ENCODE assay signal across 9 mouse cellular contexts in genomic region chr2:52378448-52378804, GRCm38 (mm10). TPM values are rescaled to one million over a fixed set of nuclear protein-coding genes. Genes with fewer than 3 reads are reported as not detected.
DNase-seq lines count a peak whose midpoint lies in the region; ATAC-seq lines count a peak whose summit lies in the region.
"Had no signal": no experiment of that assay in that cellular context is flagged by ENCODE, and none has a peak within 500 bp of the region (broad histone marks: within the 10 kb centered on the region; RNA-seq: fewer than 3 reads in every experiment).

TSS of gene Neb (minus strand) at chr2:52378474.

- peak within 1 kb of the TSS; percentile 46 for H3K4me3 ChIP-seq in brown adipose tissue, adult 24 weeks (ENCODE audit: insufficient read depth, low read depth, low read length)
- no peak within 1 kb of the TSS for H3K4me3 ChIP-seq in heart, embryonic 12.5 days
- 0 out of 2 replicates have a peak within 1 kb of the TSS, but pooled peaks have one; percentile 2 for H3K4me3 ChIP-seq in lung, embryonic 16.5 days (ENCODE audit: low read length)

- no peak within 1 kb of the TSS for H3K9ac ChIP-seq in heart, embryonic 12.5 days
- no peak within 1 kb of the TSS for H3K9ac ChIP-seq in lung, embryonic 16.5 days (ENCODE audit: low read length)

- intact Hi-C loops in left cerebral cortex, postnatal 36 days (cut with DNase I), result no loop called here

- WGBS in heart, embryonic 12.5 days, result 37% methylated on average over 7 of the region's 7 CpGs
- 47% methylated on average over 7 of the region's 7 CpGs for WGBS in lung, embryonic 16.5 days

- ATAC-seq in frontal cortex, adult (ENCODE audit: low TSS enrichment), result peak; percentile 23; the same call in 1 of the 2 replicates
- peak; percentile 73 for ATAC-seq in heart, embryonic 12.5 days (ENCODE audit: insufficient number of reproducible peaks, low FRiP score)
- peak; percentile 84 for ATAC-seq in lung, embryonic 16.5 days (ENCODE audit: low read depth)
- ATAC-seq: Patski had no signal

- H3K9me3 ChIP-seq in heart, embryonic 12.5 days (replicated peaks), result no peaks in the 10 kb centered on the region
- no peaks in the 10 kb centered on the region for H3K9me3 ChIP-seq in lung, embryonic 16.5 days (ENCODE audit: control insufficient read depth, low read length)

- H3K4me2 ChIP-seq in heart, embryonic 12.5 days, result peak within 1 kb of the TSS; percentile 29; the same call in 1 of the 2 replicates
- H3K4me2 ChIP-seq in lung, embryonic 16.5 days (ENCODE audit: low read depth, low read length), result peak within 1 kb of the TSS; percentile 29

- peaks cover 4% of the 10 kb centered on the region; the same call in 1 of the 2 replicates for H3K4me1 ChIP-seq in brown adipose tissue, adult 24 weeks (ENCODE audit: control insufficient read depth, insufficient read depth, insufficient read length, low read length)
- H3K4me1 ChIP-seq in heart, embryonic 12.5 days (replicated peaks), result no peaks in the 10 kb centered on the region; the same call in 1 of the 2 replicates
- no peaks in the 10 kb centered on the region; the same call in 1 of the 2 replicates for H3K4me1 ChIP-seq in lung, embryonic 16.5 days (replicated peaks; ENCODE audit: control insufficient read depth, insufficient read depth, low read length)

- no peak within 1 kb of the TSS for H3K27ac ChIP-seq in brown adipose tissue, adult 24 weeks (replicated peaks; ENCODE audit: low read depth, low read length)
- H3K27ac ChIP-seq in heart, embryonic 12.5 days (ENCODE audit: poor library complexity, severe bottlenecking), result no peak within 1 kb of the TSS
- H3K27ac ChIP-seq in lung, embryonic 16.5 days (ENCODE audit: low read length), result no peak within 1 kb of the TSS

- no peak for DNase-seq in frontal cortex, postnatal 25 days (ENCODE audit: low spot score in 2 of 2)
- no peak for DNase-seq in left cerebral cortex, postnatal 36 days (ENCODE audit: low spot score in 2 of 2)
- DNase-seq in cerebellum, adult 18-20 months, result no peak
- DNase-seq in kidney, postnatal 4 days, result no peak

- no peaks in the 10 kb centered on the region for H3K27me3 ChIP-seq in heart, embryonic 12.5 days (replicated peaks)
- 0 out of 2 replicates have a peak, but pooled peaks cover 4% of the 10 kb centered on the region for H3K27me3 ChIP-seq in lung, embryonic 16.5 days (ENCODE audit: control insufficient read depth, insufficient read depth, low read depth, low read length)
- H3K27me3 ChIP-seq: Patski had no signal

- H3K36me3 ChIP-seq in heart, embryonic 12.5 days, result no peaks in the 10 kb centered on the region
- H3K36me3 ChIP-seq in lung, embryonic 16.5 days (ENCODE audit: control insufficient read depth, insufficient read depth, low read length), result no peaks in the 10 kb centered on the region

RNA-seq across cellular contexts. Expression of gene Neb, which starts in this region (rescaled TPM):
- 9.7 and 25.7 TPM in 2 replicates for polyA plus RNA-seq in brown adipose tissue, adult 24 weeks (2012; ENCODE audit: insufficient read depth, insufficient read length, missing spikeins)
- 2.0 and 2.6 TPM in 2 replicates for polyA plus RNA-seq in heart, embryonic 12.5 days (2016; fragmentation: Nextera tagmentation; extraction: Ambion mirVana)
- 5.8 and 16.8 TPM in 2 replicates for polyA plus RNA-seq in lung, embryonic 16.5 days (2015; fragmentation: Nextera tagmentation; extraction: Ambion mirVana)
- 1 to 10 TPM; 1.3 to 1.4 TPM for total RNA-seq in left cerebral cortex, postnatal 36 days (2021)

Comparison
In these comparisons a context has a peak if more than half of its experiments do, and no peak if none do; other contexts are left out.
1. ATAC-seq: peak in every context shown above with its lines; median percentile 84 in lung, embryonic 16.5 days; 73 in heart, embryonic 12.5 days; 23 in frontal cortex, adult.